Mouse (Mus musculus) frontal cortex, postnatal 36 days (tissue): ENCODE measurements around the gene Ccdc71.
A peak's percentile ranks its signal among the peaks of the same experiment; 100 is the strongest.

Experiments
- DNase-seq, 2 experiments: peaks; one replicate each; pipeline ENCODE4 v3.0.0; 2022; ENCODE audit warnings: low spot score in 2 of 2

Gene Ccdc71

GRCm38 (mm10) chr9:108460319-108461178, at the start of gene Ccdc71:
Gene Ccdc71 (plus strand): TSS chr9:108460527.
- DNase-seq = peak; percentile 88 to 89

- peak; percentile 68 to 80 for DNase-seq
These were observed 48.9 kb upstream of the Ccdc71 start for GRCm38 (mm10) chr9:108411381-108411942.

GRCm38 (mm10) chr9:108412221-108412620, 48.1 kb upstream of the Ccdc71 start:
- peak in 1 of 2 experiments; percentile 41 for DNase-seq

- no peak for DNase-seq
These were observed 31.9 kb upstream of the Ccdc71 start, which contains the start of gene Ccdc36 for GRCm38 (mm10) chr9:108428384-108428783. Gene Ccdc36 (minus strand): TSS chr9:108428484.

GRCm38 (mm10) chr9:108431431-108432067, 28.8 kb upstream of the Ccdc71 start:
- DNase-seq = no peak

- DNase-seq = no peak
These were observed 24.1 kb upstream of the Ccdc71 start, which contains the start of gene BC048562 for GRCm38 (mm10) chr9:108436182-108436581. Gene BC048562 (plus strand): TSS chr9:108436482.

- peak in 1 of 2 experiments; percentile 20 for DNase-seq
These were observed 21.2 kb upstream of the Ccdc71 start for GRCm38 (mm10) chr9:108439176-108439575.

- DNase-seq = peak in 1 of 2 experiments; percentile 53
These were observed 19.8 kb upstream of the Ccdc71 start for GRCm38 (mm10) chr9:108440485-108440884.

- DNase-seq = peak in 1 of 2 experiments; percentile 81
These were observed 18.9 kb upstream of the Ccdc71 start for GRCm38 (mm10) chr9:108441236-108441919.

- no peak for DNase-seq
These were observed 15.2 kb upstream of the Ccdc71 start for GRCm38 (mm10) chr9:108445125-108445524.

- peak in 1 of 2 experiments; percentile 69 for DNase-seq
These were observed 10.5 kb upstream of the Ccdc71 start for GRCm38 (mm10) chr9:108449860-108450259.

- DNase-seq = peak in 1 of 2 experiments; percentile 56
These were observed 9.8 kb upstream of the Ccdc71 start for GRCm38 (mm10) chr9:108450292-108451169.

- no peak for DNase-seq
These were observed 9.2 kb upstream of the Ccdc71 start for GRCm38 (mm10) chr9:108451170-108451493.

GRCm38 (mm10) chr9:108451519-108452160, 8.7 kb upstream of the Ccdc71 start:
- DNase-seq = no peak

GRCm38 (mm10) chr9:108452291-108452906, 7.9 kb upstream of the Ccdc71 start:
- DNase-seq = peak; percentile 87 to 89

GRCm38 (mm10) chr9:108452911-108453310, 7.4 kb upstream of the Ccdc71 start:
- DNase-seq = no peak

- peak in 1 of 2 experiments; percentile 33 for DNase-seq
These were observed 6.9 kb upstream of the Ccdc71 start for GRCm38 (mm10) chr9:108453458-108453857.

- DNase-seq = no peak
These were observed 5.9 kb upstream of the Ccdc71 start for GRCm38 (mm10) chr9:108454429-108454828.

- DNase-seq = no peak
These were observed 4.4 kb upstream of the Ccdc71 start for GRCm38 (mm10) chr9:108455747-108456571.
